Mouse (Mus musculus): ENCODE results near the gene Tpst1. TPM values are rescaled to one million over a fixed set of nuclear protein-coding genes. Genes with fewer than 3 reads are reported as not detected.

Tpst1 gene
- polyA plus RNA-seq, 1 experiment from 2014 or later, result 70.7 TPM

Other genes with a start within 250 kb of the Tpst1 start
- 49.0 and 58.7 TPM in 2 replicates for gene Sumf2, start 226.3 kb upstream of the Tpst1 start, polyA plus RNA-seq (2014; fragmentation: Nextera tagmentation; extraction: Ambion mirVana)
- gene Chchd2, start 185.9 kb upstream of the Tpst1 start, polyA plus RNA-seq (2014; fragmentation: Nextera tagmentation; extraction: Ambion mirVana), result 1,010 and 1,332 TPM in 2 replicates
- gene Zbed5, start 177.6 kb upstream of the Tpst1 start, polyA plus RNA-seq (2014; fragmentation: Nextera tagmentation; extraction: Ambion mirVana), result 8.0 and 8.7 TPM in 2 replicates
- gene Phkg1, start 174.8 kb upstream of the Tpst1 start, polyA plus RNA-seq (2014; fragmentation: Nextera tagmentation; extraction: Ambion mirVana), result 0.15 and 0.21 TPM in 2 replicates
- 3.4 and 3.5 TPM in 2 replicates for gene Nupr1l, start 164.8 kb upstream of the Tpst1 start, polyA plus RNA-seq (2014; fragmentation: Nextera tagmentation; extraction: Ambion mirVana)
- 20.7 and 24.6 TPM in 2 replicates for gene Vkorc1l1, start 131.4 kb upstream of the Tpst1 start, polyA plus RNA-seq (2014; fragmentation: Nextera tagmentation; extraction: Ambion mirVana)
- 49.8 and 58.7 TPM in 2 replicates for gene Gusb, start 70.3 kb upstream of the Tpst1 start, polyA plus RNA-seq (2014; fragmentation: Nextera tagmentation; extraction: Ambion mirVana)
- 40.3 and 46.4 TPM in 2 replicates for gene Asl, start 44.1 kb upstream of the Tpst1 start, polyA plus RNA-seq (2014; fragmentation: Nextera tagmentation; extraction: Ambion mirVana)
- gene Crcp, start 44.0 kb upstream of the Tpst1 start, polyA plus RNA-seq (2014; fragmentation: Nextera tagmentation; extraction: Ambion mirVana), result 24.5 and 31.2 TPM in 2 replicates
- 2.2 and 4.3 TPM in 2 replicates for gene Kctd7, start 71.5 kb downstream of the Tpst1 start, polyA plus RNA-seq (2014; fragmentation: Nextera tagmentation; extraction: Ambion mirVana)
- gene Rabgef1, start 98.5 kb downstream of the Tpst1 start, polyA plus RNA-seq (2014; fragmentation: Nextera tagmentation; extraction: Ambion mirVana), result 21.0 and 26.7 TPM in 2 replicates
- 42.2 and 45.9 TPM in 2 replicates for gene Tmem248, start 143.8 kb downstream of the Tpst1 start, polyA plus RNA-seq (2014; fragmentation: Nextera tagmentation; extraction: Ambion mirVana)
- 55.4 and 77.5 TPM in 2 replicates for gene Sbds, start 182.2 kb downstream of the Tpst1 start, polyA plus RNA-seq (2014; fragmentation: Nextera tagmentation; extraction: Ambion mirVana)
- 18.3 and 30.2 TPM in 2 replicates for gene Tyw1, start 182.3 kb downstream of the Tpst1 start, polyA plus RNA-seq (2014; fragmentation: Nextera tagmentation; extraction: Ambion mirVana)

Measured in kidney, embryonic 14.5 days (tissue).